Mouse (Mus musculus) MEL (cell line): ENCODE measurements at regions not wholly inside any gene's neighbourhood (a gene's known extent, or its start where the extent isn't known, plus 50 kb on each side); places are given as distances from the start of the nearest gene placed in this dataset.

Experiments used
- DNase-seq: peaks from one replicate; pipeline ENCODE4 v3.0.0; 2011; ENCODE audit warnings: low read depth, low spot score
- H3K27ac ChIP-seq: 2 replicates; pipeline ENCODE4 v1.5.1; 2012; ENCODE audit warnings: low read depth, mild to moderate bottlenecking, control low read depth, low read length, moderate library complexity; ENCODE audit not compliant: control insufficient read depth
- H3K27me3 ChIP-seq, 2 experiments: fragments of 150-350 bp in 1 of 2; sonication (generic) in 1 of 2; 2 replicates each; pipeline ENCODE4 v1.6.1; 2012; ENCODE audit warnings: low read length in 2 of 2, mild to moderate bottlenecking in 2 of 2, improper control_type of control experiment in 1 of 2, moderate library complexity in 1 of 2; ENCODE audit not compliant: insufficient read depth in 2 of 2, control insufficient read depth in 1 of 2
- H3K36me3 ChIP-seq, 2 experiments: 2 replicates each; pipeline ENCODE4 v1.6.1; 2012 to 2014; ENCODE audit warnings: low read length in 2 of 2, improper control_type of control experiment in 1 of 2, inconsistent platforms in 1 of 2, mild to moderate bottlenecking in 1 of 2; ENCODE audit not compliant: insufficient read depth in 2 of 2, control insufficient read depth in 1 of 2
- H3K4me1 ChIP-seq, 2 experiments: fragments of 150-350 bp in 1 of 2; sonication (generic) in 1 of 2; 2 replicates each; pipeline ENCODE4 v1.6.1; 2012; ENCODE audit warnings: low read length in 2 of 2, improper control_type of control experiment in 1 of 2, mild to moderate bottlenecking in 1 of 2; ENCODE audit not compliant: insufficient read depth in 2 of 2, control insufficient read depth in 1 of 2
- H3K4me3 ChIP-seq, 2 experiments: fragments of 150-350 bp in 1 of 2; sonication (generic) in 1 of 2; 2 replicates each; pipeline ENCODE4 v1.5.1; 2012; ENCODE audit warnings: low read depth in 2 of 2, low read length in 2 of 2, mild to moderate bottlenecking in 2 of 2, moderate library complexity in 2 of 2, control low read depth in 1 of 2, improper control_type of control experiment in 1 of 2; ENCODE audit not compliant: control insufficient read depth in 1 of 2, insufficient read depth in 1 of 2
- H3K79me2 ChIP-seq: 2 replicates; pipeline ENCODE4 v1.6.1; 2012; ENCODE audit warnings: mild to moderate bottlenecking, low read length, moderate library complexity; ENCODE audit not compliant: control insufficient read depth, poor library complexity, insufficient read depth
- H3K9ac ChIP-seq: 2 replicates; pipeline ENCODE4 v1.6.1; 2012; ENCODE audit warnings: low read depth, mild to moderate bottlenecking, control low read depth, low read length, moderate library complexity; ENCODE audit not compliant: control insufficient read depth, poor library complexity, severe bottlenecking
- H3K9me3 ChIP-seq: fragments of 150-350 bp; sonication (generic); replicated peaks from 2 replicates; pipeline ENCODE4 v1.6.1; 2012; ENCODE audit warnings: mild to moderate bottlenecking, low read length, improper control_type of control experiment, moderate library complexity; ENCODE audit not compliant: insufficient read depth
- BHLHE40 ChIP-seq: IDR thresholded peaks from 2 replicates; pipeline ENCODE4 v1.6.1; 2012; ENCODE audit warnings: low read depth, mild to moderate bottlenecking, inconsistent platforms, low read length, improper control_type of control experiment, borderline replicate concordance
- CHD1 ChIP-seq: IDR thresholded peaks from 2 replicates; pipeline ENCODE4 v1.6.1; 2012; ENCODE audit warnings: low read depth, mild to moderate bottlenecking, inconsistent platforms, low read length, improper control_type of control experiment
- CHD2 ChIP-seq: IDR thresholded peaks from 2 replicates; pipeline ENCODE4 v1.6.1; 2011; ENCODE audit warnings: low read length, improper control_type of control experiment
- CTCF ChIP-seq, 3 experiments: IDR thresholded peaks in 2 of 3; conservative IDR thresholded peaks in 1 of 3; 2 replicates each; pipeline ENCODE4 v1.5.1; 2011 to 2012; ENCODE audit warnings: low read length in 3 of 3, low read depth in 2 of 3, mild to moderate bottlenecking in 2 of 3, improper control_type of control experiment in 1 of 3, inconsistent platforms in 1 of 3, mixed read lengths in 1 of 3, moderate library complexity in 1 of 3; ENCODE audit not compliant: control insufficient read depth in 1 of 3, insufficient read depth in 1 of 3, poor library complexity in 1 of 3, severe bottlenecking in 1 of 3
- E2F4 ChIP-seq: IDR thresholded peaks from 2 replicates; pipeline ENCODE4 v1.6.1; 2011; ENCODE audit warnings: low read depth, low read length, improper control_type of control experiment, borderline replicate concordance
- ETS1 ChIP-seq: IDR thresholded peaks from 2 replicates; pipeline ENCODE4 v1.6.1; 2012; ENCODE audit warnings: low read depth, mild to moderate bottlenecking, inconsistent platforms, low read length, improper control_type of control experiment, moderate library complexity
- GABPA ChIP-seq: IDR thresholded peaks from 2 replicates; pipeline ENCODE4 v1.6.1; 2012; ENCODE audit warnings: low read depth, mild to moderate bottlenecking, inconsistent platforms, low read length, improper control_type of control experiment, moderate library complexity
- HCFC1 ChIP-seq: IDR thresholded peaks from 2 replicates; pipeline ENCODE4 v1.6.1; 2012; ENCODE audit warnings: low read depth, mild to moderate bottlenecking, inconsistent platforms, low read length, improper control_type of control experiment, moderate library complexity
- KAT2A ChIP-seq: conservative IDR thresholded peaks from 2 replicates; pipeline ENCODE4 v1.6.1; 2012; ENCODE audit warnings: low read depth, low read length, improper control_type of control experiment, inconsistent platforms
- MAX ChIP-seq: IDR thresholded peaks from 2 replicates; pipeline ENCODE4 v1.6.1; 2011; ENCODE audit warnings: low read length, improper control_type of control experiment
- MAZ ChIP-seq: IDR thresholded peaks from 2 replicates; pipeline ENCODE4 v1.6.1; 2012; ENCODE audit warnings: low read depth, mild to moderate bottlenecking, inconsistent platforms, low read length, improper control_type of control experiment
- MEF2A ChIP-seq: IDR thresholded peaks from 2 replicates; pipeline ENCODE4 v1.6.1; 2014; ENCODE audit warnings: low read depth, mild to moderate bottlenecking, inconsistent platforms, low read length, improper control_type of control experiment; ENCODE audit not compliant: poor library complexity, insufficient replicate concordance, severe bottlenecking; ENCODE audit errors: extremely low read depth
- MXI1 ChIP-seq: IDR thresholded peaks from 2 replicates; pipeline ENCODE4 v1.6.1; 2011; ENCODE audit warnings: mild to moderate bottlenecking, low read depth, low read length, improper control_type of control experiment
- NELFE ChIP-seq: IDR thresholded peaks from 2 replicates; pipeline ENCODE4 v1.6.1; 2011; ENCODE audit warnings: low read depth, low read length, improper control_type of control experiment
- POLR2A ChIP-seq, 2 experiments: IDR thresholded peaks; 2 replicates each; pipeline ENCODE4 v1.6.1; 2011 to 2012; ENCODE audit warnings: low read length in 2 of 2, mild to moderate bottlenecking in 2 of 2, control low read depth in 1 of 2, improper control_type of control experiment in 1 of 2, low read depth in 1 of 2, moderate library complexity in 1 of 2; ENCODE audit not compliant: control insufficient read depth in 1 of 2, insufficient read depth in 1 of 2, poor library complexity in 1 of 2
- POLR2AphosphoS2 ChIP-seq: IDR thresholded peaks from 2 replicates; pipeline ENCODE4 v1.6.1; 2011; ENCODE audit warnings: low read length, improper control_type of control experiment
- POLR2AphosphoS5 ChIP-seq: IDR thresholded peaks from 2 replicates; pipeline ENCODE4 v1.6.1; 2012; ENCODE audit warnings: low read depth, borderline replicate concordance, mild to moderate bottlenecking, inconsistent platforms, low read length, moderate library complexity, mixed read lengths
- SMC3 ChIP-seq: IDR thresholded peaks from 2 replicates; pipeline ENCODE4 v1.6.1; 2011; ENCODE audit warnings: low read depth, low read length, improper control_type of control experiment
- TAL1 ChIP-seq: IDR thresholded peaks from 2 replicates; pipeline ENCODE4 v1.6.1; 2012; ENCODE audit warnings: mild to moderate bottlenecking, inconsistent platforms, low read length, moderate library complexity, mixed read lengths
- TBP ChIP-seq: IDR thresholded peaks from 2 replicates; pipeline ENCODE4 v1.8.0; 2011; ENCODE audit warnings: low read depth, low read length, improper control_type of control experiment
- TCF12 ChIP-seq: IDR thresholded peaks from 2 replicates; pipeline ENCODE4 v1.6.1; 2014; ENCODE audit warnings: low read depth, mild to moderate bottlenecking, inconsistent platforms, low read length, improper control_type of control experiment, moderate library complexity
- UBTF ChIP-seq: IDR thresholded peaks from 2 replicates; pipeline ENCODE4 v1.6.1; 2012; ENCODE audit warnings: low read depth, mild to moderate bottlenecking, inconsistent platforms, low read length, improper control_type of control experiment, moderate library complexity, borderline replicate concordance; ENCODE audit not compliant: insufficient read depth
- USF1 ChIP-seq: IDR thresholded peaks from 2 replicates; pipeline ENCODE4 v1.6.1; 2014; ENCODE audit warnings: low read depth, mild to moderate bottlenecking, inconsistent platforms, low read length, improper control_type of control experiment, moderate library complexity
- USF2 ChIP-seq, 2 experiments: IDR thresholded peaks; 2 replicates each; pipeline ENCODE4 v1.6.1; 2011 to 2012; ENCODE audit warnings: improper control_type of control experiment in 2 of 2, low read length in 2 of 2, borderline replicate concordance in 1 of 2, inconsistent platforms in 1 of 2, low read depth in 1 of 2, mild to moderate bottlenecking in 1 of 2; ENCODE audit not compliant: insufficient read depth in 1 of 2
- ZC3H11A ChIP-seq: IDR thresholded peaks from 2 replicates; pipeline ENCODE4 v1.6.1; 2012; ENCODE audit warnings: low read depth, mild to moderate bottlenecking, inconsistent platforms, low read length, improper control_type of control experiment

- Histone ChIP-seq H3K79me2 (no peaks in the 10 kb centered on the region), H3K9ac (no peak overlapping the region), H3K36me3 (no peaks in the 10 kb centered on the region), H3K27me3 (no peaks in the 10 kb centered on the region), H3K27ac (no peak overlapping the region), H3K9me3 (no peaks in the 10 kb centered on the region), H3K4me1 (no peaks in the 10 kb centered on the region), H3K4me3 (no peak overlapping the region)
- DNase-seq = no peak
- TF ChIP-seq ZC3H11A = no peak
- no peak for TF ChIP-seq ETS1
- TF ChIP-seq MAX = no peak
- no peak for TF ChIP-seq MEF2A
- no peak for TF ChIP-seq POLR2AphosphoS2
- no peak for TF ChIP-seq TCF12
- no peak for TF ChIP-seq GABPA
- TF ChIP-seq USF2 (IDR thresholded peaks at IDR 0.05; ENCODE audit: borderline replicate concordance in 1 of 2, insufficient read depth in 1 of 2, low read depth in 1 of 2, low read length in 2 of 2) = no peak
- no peak for TF ChIP-seq MAZ
- no peak for TF ChIP-seq CTCF (IDR thresholded peaks at IDR 0.05 in 2 of 3, conservative IDR thresholded peaks at IDR 0.05 in 1 of 3; ENCODE audit: control insufficient read depth in 1 of 3, insufficient read depth in 1 of 3, low read depth in 2 of 3, low read length in 3 of 3, poor library complexity in 1 of 3, severe bottlenecking in 1 of 3)
- no peak for TF ChIP-seq CHD1
- no peak for TF ChIP-seq HCFC1
- no peak for TF ChIP-seq UBTF
- no peak for TF ChIP-seq KAT2A
- no peak for TF ChIP-seq BHLHE40
- no peak for TF ChIP-seq E2F4
- no peak for TF ChIP-seq POLR2A (IDR thresholded peaks at IDR 0.05; ENCODE audit: control insufficient read depth in 1 of 2, insufficient read depth in 1 of 2, low read depth in 1 of 2, low read length in 2 of 2, poor library complexity in 1 of 2)
- TF ChIP-seq USF1 = no peak
- TF ChIP-seq POLR2AphosphoS5 = no peak
- no peak for TF ChIP-seq NELFE
Measured at GRCm38 (mm10) chr2:166516261-166516660, 197.4 kb downstream of the Prex1 start.

DNA sequence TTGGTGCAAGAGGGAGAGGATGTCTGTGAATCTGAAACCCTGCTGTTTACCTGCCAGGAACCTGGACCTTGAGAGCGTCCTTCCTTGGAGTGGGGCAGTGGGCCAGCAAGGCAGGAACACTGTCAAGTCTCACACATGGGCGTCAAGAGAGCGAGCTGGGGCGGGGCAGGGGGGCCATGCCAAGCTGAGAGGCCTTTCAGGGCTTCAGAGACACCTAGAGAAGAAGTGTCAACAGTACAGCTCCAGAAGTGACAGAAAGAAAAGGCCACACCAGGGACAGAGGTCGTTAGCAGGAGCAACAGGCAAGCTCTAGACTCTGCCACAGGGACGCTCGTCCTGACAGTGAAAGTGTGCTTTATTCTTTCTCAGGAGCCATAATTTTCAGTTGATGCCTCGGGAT is 199.0 kb downstream of the Prex1 start:
- H3K9me3 ChIP-seq = no peaks in the 10 kb centered on the region

More for the DNA sequence above, 199.0 kb downstream of the Prex1 start:
- no peak overlapping the region for H3K27ac ChIP-seq
- no peak for DNase-seq
- no peaks in the 10 kb centered on the region for H3K36me3 ChIP-seq
- H3K4me1 ChIP-seq = no peaks in the 10 kb centered on the region
- H3K9ac ChIP-seq = no peak overlapping the region
- no peaks in the 10 kb centered on the region for H3K79me2 ChIP-seq
- H3K27me3 ChIP-seq = no peaks in the 10 kb centered on the region
- no peak overlapping the region for H3K4me3 ChIP-seq
- TF ChIP-seq SMC3 (no peak), ETS1 (no peak), CHD1 (no peak), TAL1 (no peak), TBP (no peak), CHD2 (no peak), MXI1 (no peak)
- TF ChIP-seq, all 39 proteins: peak for 0
